28 mouse cellular contexts compared by ENCODE assay signal in the genomic region with DNA sequence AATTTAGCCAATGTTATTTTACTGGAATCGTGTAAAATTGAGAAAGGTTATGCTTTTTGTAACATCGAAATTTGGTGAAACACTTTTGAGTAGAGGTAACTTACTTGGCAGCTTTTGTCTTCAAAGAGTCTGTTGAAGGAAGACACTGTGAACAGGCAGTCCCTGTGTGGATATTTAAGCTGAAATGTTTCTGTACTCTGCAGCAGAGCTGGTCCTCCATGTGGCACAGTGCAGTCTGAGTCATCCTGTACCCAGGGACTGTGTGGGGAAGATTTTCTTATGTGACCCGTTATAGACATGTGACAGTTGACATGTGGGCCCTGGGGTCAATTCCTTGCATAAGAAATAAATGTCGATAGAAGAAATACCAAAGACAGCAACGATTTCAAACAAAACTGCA.
"Had no signal": no experiment of that assay in that cellular context is flagged by ENCODE, and none has a peak within 500 bp of the region (broad histone marks: within the 10 kb centered on the region; RNA-seq: fewer than 3 reads in every experiment).

No protein-coding gene starts in this region.

- H3K9ac ChIP-seq: embryonic facial prominence, embryonic 12.5 days; embryonic facial prominence, embryonic 13.5 days; embryonic facial prominence, embryonic 15.5 days; forebrain, embryonic 12.5 days; forebrain, embryonic 13.5 days; forebrain, embryonic 15.5 days; forebrain, postnatal 0 days; heart, embryonic 12.5 days had no signal

- H3K4me1 ChIP-seq: embryonic facial prominence, embryonic 10.5 days; embryonic facial prominence, embryonic 12.5 days; embryonic facial prominence, embryonic 15.5 days; forebrain, embryonic 10.5 days; forebrain, embryonic 12.5 days; forebrain, embryonic 13.5 days; forebrain, embryonic 15.5 days; heart, embryonic 10.5 days; heart, embryonic 12.5 days had no signal

- DNase-seq: cerebellum, adult 9-11 months; cerebellum, postnatal 10 days; cerebellum, postnatal 14 days; cerebellum, postnatal 25 days; cerebellum, postnatal 36 days; embryo, embryonic 11 days; forebrain, postnatal 0 days; gastrocnemius, adult 2 months; gastrocnemius, postnatal 10 days; gastrocnemius, postnatal 14 days; gastrocnemius, postnatal 25 days; gastrocnemius, postnatal 36 days; heart, adult 11 months; heart, adult 18-20 months; heart, adult 2 months had no signal

- H3K27me3 ChIP-seq: embryonic facial prominence, embryonic 12.5 days; embryonic facial prominence, embryonic 13.5 days; embryonic facial prominence, embryonic 15.5 days; forebrain, embryonic 13.5 days; forebrain, embryonic 15.5 days; heart, embryonic 12.5 days had no signal

- H3K27ac ChIP-seq: embryonic facial prominence, embryonic 10.5 days; embryonic facial prominence, embryonic 12.5 days; embryonic facial prominence, embryonic 13.5 days; embryonic facial prominence, embryonic 15.5 days; forebrain, embryonic 10.5 days; forebrain, embryonic 12.5 days; forebrain, embryonic 13.5 days; forebrain, embryonic 15.5 days; gastrocnemius, adult 2 months; heart, adult 2 months; heart, embryonic 10.5 days had no signal

- H3K36me3 ChIP-seq: embryonic facial prominence, embryonic 10.5 days; embryonic facial prominence, embryonic 12.5 days; embryonic facial prominence, embryonic 13.5 days; embryonic facial prominence, embryonic 15.5 days; forebrain, embryonic 10.5 days; forebrain, embryonic 12.5 days; forebrain, embryonic 15.5 days; heart, embryonic 10.5 days; heart, embryonic 12.5 days had no signal

- H3K4me3 ChIP-seq: embryonic facial prominence, embryonic 10.5 days; embryonic facial prominence, embryonic 12.5 days; embryonic facial prominence, embryonic 13.5 days; embryonic facial prominence, embryonic 15.5 days; erythroblast, embryonic 14.5 days; forebrain, embryonic 10.5 days; forebrain, embryonic 12.5 days; forebrain, embryonic 13.5 days; forebrain, embryonic 15.5 days; gastrocnemius, adult 2 months; heart, adult 2 months; heart, embryonic 10.5 days; heart, embryonic 12.5 days had no signal

- ATAC-seq: forebrain, embryonic 13.5 days; forebrain, embryonic 15.5 days; forebrain, embryonic 16.5 days; forebrain, postnatal 0 days had no signal

- H3K9me3 ChIP-seq: embryonic facial prominence, embryonic 10.5 days; embryonic facial prominence, embryonic 12.5 days; embryonic facial prominence, embryonic 13.5 days; embryonic facial prominence, embryonic 15.5 days; forebrain, embryonic 10.5 days; forebrain, embryonic 12.5 days; forebrain, embryonic 13.5 days; forebrain, embryonic 15.5 days; heart, embryonic 10.5 days; heart, embryonic 12.5 days had no signal

- H3K4me2 ChIP-seq: embryonic facial prominence, embryonic 12.5 days; embryonic facial prominence, embryonic 13.5 days; embryonic facial prominence, embryonic 15.5 days; forebrain, embryonic 12.5 days; forebrain, embryonic 13.5 days; forebrain, embryonic 15.5 days; heart, embryonic 11.5 days; heart, embryonic 12.5 days had no signal
